Mouse (Mus musculus): ENCODE results near the gene Mog. TPM values are rescaled to one million over a fixed set of nuclear protein-coding genes. Genes with fewer than 3 reads are reported as not detected.

Gene Mog
- polyA plus RNA-seq, 1 experiment from 2014 or later: 2.9 TPM

DNA sequence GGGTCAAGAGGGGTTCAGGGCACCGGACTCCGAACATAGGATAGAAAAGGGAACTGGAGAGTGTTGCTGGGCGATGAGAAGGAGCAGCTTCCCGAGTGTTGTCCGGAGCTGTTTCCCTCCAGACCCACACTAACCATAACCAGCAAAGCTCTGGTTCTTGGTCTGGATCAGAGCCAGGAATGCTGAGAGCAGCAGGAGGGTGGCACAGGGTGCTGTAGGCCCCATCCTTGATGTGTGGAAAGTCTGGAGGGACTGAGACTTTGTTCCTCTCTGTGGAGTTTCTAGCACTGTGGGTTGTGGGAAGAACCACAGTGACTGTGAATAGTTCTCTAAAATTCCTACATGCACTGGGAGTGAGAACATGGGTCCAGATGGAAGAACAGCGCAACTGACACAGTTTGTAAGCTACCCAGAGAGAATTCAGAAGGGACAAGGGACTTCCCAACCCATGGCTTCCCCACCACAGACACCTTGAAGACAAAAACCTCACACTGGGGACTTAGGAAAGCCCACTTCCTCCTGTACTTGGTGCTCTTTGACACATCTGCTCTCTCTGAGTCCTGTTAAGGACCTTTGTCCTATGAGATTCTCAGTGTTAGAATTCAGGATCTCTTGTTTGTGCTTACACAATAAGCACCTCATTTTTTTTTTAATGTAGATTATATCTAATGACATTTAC lies 51.9 kb downstream of the Mog start:
- Histone ChIP-seq H3K27me3 (replicated peaks; ENCODE audit: control insufficient read depth, insufficient read depth, low read length) (no peaks in the 10 kb centered on the region), H3K4me3 (replicated peaks; ENCODE audit: low read length) (no peak overlapping the region), H3K4me1 (replicated peaks; ENCODE audit: control insufficient read depth, insufficient read depth, low read length) (no peaks in the 10 kb centered on the region), H3K4me2 (ENCODE audit: low read length) (no peak overlapping the region), H3K27ac (ENCODE audit: low read length) (no peak overlapping the region), H3K9me3 (ENCODE audit: control insufficient read depth, low read length) (no peaks in the 10 kb centered on the region), H3K36me3 (ENCODE audit: control insufficient read depth, insufficient read depth) (no peaks in the 10 kb centered on the region), H3K9ac (replicated peaks; ENCODE audit: low read depth, low read length) (no peak overlapping the region)
- no peak for ATAC-seq
- WGBS: 88% methylated on average over 6 of the region's 6 CpGs

DNA sequence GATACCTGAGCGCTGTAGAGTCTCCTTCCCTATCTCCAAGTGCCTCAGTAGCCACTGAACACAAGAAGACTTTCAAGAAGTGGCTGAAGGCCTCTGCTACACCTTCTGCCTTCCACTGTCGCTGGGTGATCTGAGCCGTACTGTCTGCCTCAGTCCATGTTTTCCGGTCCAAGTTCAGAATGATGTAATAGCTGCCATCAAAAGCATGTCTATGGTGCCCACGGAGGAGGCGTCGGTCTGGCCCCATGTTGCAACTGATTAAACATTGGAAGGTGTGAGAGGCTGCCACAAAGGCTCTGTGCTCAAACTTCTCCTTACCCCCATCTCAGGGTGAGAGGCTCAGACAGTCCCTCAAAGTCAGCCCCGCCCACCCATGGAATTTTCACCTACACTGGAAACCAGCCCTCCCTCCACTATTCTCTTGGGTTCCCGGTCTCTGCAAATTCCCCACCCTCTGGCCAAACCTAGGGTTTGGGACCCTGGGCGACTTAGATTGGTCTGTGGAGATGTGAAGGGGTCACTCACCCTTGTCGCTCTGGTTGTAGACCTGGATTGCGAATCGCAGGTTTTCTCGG lies 52.8 kb downstream of the Mog start:
- ATAC-seq: no peak
- no peaks in the 10 kb centered on the region for H3K27me3 ChIP-seq (replicated peaks; ENCODE audit: control insufficient read depth, insufficient read depth, low read length)
- no peaks in the 10 kb centered on the region for H3K4me1 ChIP-seq (replicated peaks; ENCODE audit: control insufficient read depth, insufficient read depth, low read length)
- no peak overlapping the region for H3K4me3 ChIP-seq (replicated peaks; ENCODE audit: low read length)
- H3K27ac ChIP-seq (ENCODE audit: low read length): no peak overlapping the region
- no peaks in the 10 kb centered on the region for H3K36me3 ChIP-seq (ENCODE audit: control insufficient read depth, insufficient read depth)
- no peak overlapping the region for H3K9ac ChIP-seq (replicated peaks; ENCODE audit: low read depth, low read length)
- no peak overlapping the region for H3K4me2 ChIP-seq (ENCODE audit: low read length)
- no peaks in the 10 kb centered on the region for H3K9me3 ChIP-seq (ENCODE audit: control insufficient read depth, low read length)
- WGBS: 87% methylated on average over 14 of the region's 14 CpGs

GRCm38 (mm10) chr17:36966875-36967274 lies 56.3 kb downstream of the Mog start:
- H3K9me3 ChIP-seq (ENCODE audit: control insufficient read depth, low read length): no peaks in the 10 kb centered on the region
- 94% methylated on average over 1 of the region's 1 CpGs for WGBS
- H3K27ac ChIP-seq (ENCODE audit: low read length): no peak overlapping the region
- no peak overlapping the region for H3K9ac ChIP-seq (replicated peaks; ENCODE audit: low read depth, low read length)
- H3K4me2 ChIP-seq (ENCODE audit: low read length): no peak overlapping the region
- H3K4me1 ChIP-seq (replicated peaks; ENCODE audit: control insufficient read depth, insufficient read depth, low read length): no peaks in the 10 kb centered on the region
- no peaks in the 10 kb centered on the region for H3K36me3 ChIP-seq (ENCODE audit: control insufficient read depth, insufficient read depth)
- no peak for ATAC-seq
- H3K4me3 ChIP-seq (replicated peaks; ENCODE audit: low read length): no peak overlapping the region
- no peaks in the 10 kb centered on the region for H3K27me3 ChIP-seq (replicated peaks; ENCODE audit: control insufficient read depth, insufficient read depth, low read length)

DNA sequence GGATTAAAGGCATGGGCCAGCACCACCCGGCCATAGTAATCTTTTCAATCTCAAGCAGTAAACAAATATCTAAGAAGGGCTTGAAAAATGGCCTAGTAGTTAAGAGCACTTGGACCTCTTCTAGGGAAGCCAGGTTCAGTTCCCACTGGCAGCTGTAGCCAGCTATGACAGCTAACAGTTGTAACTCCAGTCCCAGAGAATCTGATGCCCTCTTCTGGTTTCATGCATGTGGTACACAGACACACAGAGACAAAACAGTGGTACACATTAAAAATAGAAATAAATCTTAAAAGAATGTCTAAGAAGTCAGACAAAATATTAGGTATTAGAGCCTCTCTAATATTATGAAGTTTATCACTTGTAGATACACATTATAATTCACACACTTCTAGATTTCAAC lies 62.1 kb downstream of the Mog start:
- no peaks in the 10 kb centered on the region for H3K9me3 ChIP-seq (ENCODE audit: control insufficient read depth, low read length)
- no peaks in the 10 kb centered on the region for H3K27me3 ChIP-seq (replicated peaks; ENCODE audit: control insufficient read depth, insufficient read depth, low read length)
- no peak overlapping the region for H3K4me3 ChIP-seq (replicated peaks; ENCODE audit: low read length)
- WGBS: 88% methylated on average over 1 of the region's 1 CpGs
- H3K36me3 ChIP-seq (ENCODE audit: control insufficient read depth, insufficient read depth): no peaks in the 10 kb centered on the region
- H3K4me1 ChIP-seq (replicated peaks; ENCODE audit: control insufficient read depth, insufficient read depth, low read length): peaks cover 14% of the 10 kb centered on the region
- H3K4me2 ChIP-seq (ENCODE audit: low read length): no peak overlapping the region
- no peak overlapping the region for H3K9ac ChIP-seq (replicated peaks; ENCODE audit: low read depth, low read length)
- H3K27ac ChIP-seq (ENCODE audit: low read length): no peak overlapping the region
- ATAC-seq: no peak

Other genes with a start within 250 kb of the Mog start
- gene H2-M10.6, start 211.2 kb downstream of the Mog start, polyA plus RNA-seq (2015; fragmentation: Nextera tagmentation; extraction: Ambion mirVana): not detected in 2 replicates
- gene Trim26, start 186.3 kb downstream of the Mog start, polyA plus RNA-seq (2015; fragmentation: Nextera tagmentation; extraction: Ambion mirVana): 33.1 and 38.2 TPM in 2 replicates
- 0.25 and 0.31 TPM in 2 replicates for gene Trim15, start 156.2 kb downstream of the Mog start, polyA plus RNA-seq (2015; fragmentation: Nextera tagmentation; extraction: Ambion mirVana)
- 1.1 and 1.7 TPM in 2 replicates for gene Trim10, start 153.8 kb downstream of the Mog start, polyA plus RNA-seq (2015; fragmentation: Nextera tagmentation; extraction: Ambion mirVana)
- gene Trim40, start 133.3 kb downstream of the Mog start, polyA plus RNA-seq (2015; fragmentation: Nextera tagmentation; extraction: Ambion mirVana): not detected in 2 replicates
- gene Trim31, start 125.3 kb downstream of the Mog start, polyA plus RNA-seq (2015; fragmentation: Nextera tagmentation; extraction: Ambion mirVana): not detected in 2 replicates
- gene Rnf39, start 80.5 kb downstream of the Mog start, polyA plus RNA-seq (2015; fragmentation: Nextera tagmentation; extraction: Ambion mirVana): 0.87 and 1.1 TPM in 2 replicates
- 143 and 146 TPM in 2 replicates for gene Ppp1r11, start 71.7 kb downstream of the Mog start, polyA plus RNA-seq (2015; fragmentation: Nextera tagmentation; extraction: Ambion mirVana)
- 58.9 and 66.9 TPM in 2 replicates for gene Znrd1, start 64.8 kb downstream of the Mog start, polyA plus RNA-seq (2015; fragmentation: Nextera tagmentation; extraction: Ambion mirVana)
- gene Znrd1as, start 64.8 kb downstream of the Mog start, polyA plus RNA-seq (2015; fragmentation: Nextera tagmentation; extraction: Ambion mirVana): 4.8 and 5.1 TPM in 2 replicates
- gene 2410137M14Rik, start 42.2 kb downstream of the Mog start, polyA plus RNA-seq (2015; fragmentation: Nextera tagmentation; extraction: Ambion mirVana): 0.25 TPM in 1 of 2 replicates, not detected in the other
- 1.6 and 2.3 TPM in 2 replicates for gene H2-M5, start 33.9 kb downstream of the Mog start, polyA plus RNA-seq (2015; fragmentation: Nextera tagmentation; extraction: Ambion mirVana)
- gene Zfp57, start 22.2 kb downstream of the Mog start, polyA plus RNA-seq (2015; fragmentation: Nextera tagmentation; extraction: Ambion mirVana): 351 and 383 TPM in 2 replicates
- 46.0 and 58.6 TPM in 2 replicates for gene Gabbr1, start 22.6 kb upstream of the Mog start, polyA plus RNA-seq (2015; fragmentation: Nextera tagmentation; extraction: Ambion mirVana)
- gene Olfr90, start 65.1 kb upstream of the Mog start, polyA plus RNA-seq (2015; fragmentation: Nextera tagmentation; extraction: Ambion mirVana): not detected in 2 replicates
- gene Olfr91, start 74.9 kb upstream of the Mog start, polyA plus RNA-seq (2015; fragmentation: Nextera tagmentation; extraction: Ambion mirVana): not detected in 2 replicates
- not detected in 2 replicates for gene Olfr92, start 96.7 kb upstream of the Mog start, polyA plus RNA-seq (2015; fragmentation: Nextera tagmentation; extraction: Ambion mirVana)
- not detected in 2 replicates for gene Olfr93, start 138.1 kb upstream of the Mog start, polyA plus RNA-seq (2015; fragmentation: Nextera tagmentation; extraction: Ambion mirVana)
- not detected in 2 replicates for gene Ubd, start 170.5 kb upstream of the Mog start, polyA plus RNA-seq (2015; fragmentation: Nextera tagmentation; extraction: Ambion mirVana)
- not detected in 2 replicates for gene Olfr94, start 177.6 kb upstream of the Mog start, polyA plus RNA-seq (2015; fragmentation: Nextera tagmentation; extraction: Ambion mirVana)
- gene Olfr95, start 189.7 kb upstream of the Mog start, polyA plus RNA-seq (2015; fragmentation: Nextera tagmentation; extraction: Ambion mirVana): not detected in 2 replicates
- gene Olfr96, start 196.7 kb upstream of the Mog start, polyA plus RNA-seq (2015; fragmentation: Nextera tagmentation; extraction: Ambion mirVana): not detected in 2 replicates
- not detected in 2 replicates for gene Olfr97, start 213.9 kb upstream of the Mog start, polyA plus RNA-seq (2015; fragmentation: Nextera tagmentation; extraction: Ambion mirVana)
- gene Olfr98, start 240.4 kb upstream of the Mog start, polyA plus RNA-seq (2015; fragmentation: Nextera tagmentation; extraction: Ambion mirVana): not detected in 2 replicates
- 0.67 and 0.81 TPM in 2 replicates for gene H2-M3, start 246.8 kb upstream of the Mog start, polyA plus RNA-seq (2015; fragmentation: Nextera tagmentation; extraction: Ambion mirVana)